Mouse (Mus musculus) erythroblast, adult 5-6 weeks (primary cell): Measurements from ENCODE around the gene Bpifb6. TPM values are rescaled to one million over a fixed set of nuclear protein-coding genes. Genes with fewer than 3 reads are reported as not detected.

Experiments used
- ATAC-seq: replicated peaks from 2 replicates; pipeline ENCODE4 v1.8.0; 2016; ENCODE audit warnings: moderate number of reproducible peaks, mild to moderate bottlenecking, moderate TSS enrichment, inconsistent platforms; ENCODE audit not compliant: poor library complexity, low FRiP score, severe bottlenecking
- total RNA-seq, 2 experiments: library from RNA; stranded (forward) in 1 of 2; stranded (reverse) in 1 of 2; fragments of 150-400 nt in 1 of 2; fragments of 200-764, 138-1000 nt in 1 of 2; gene quantifications; 2 replicates each; pipeline versions ENCODE4 v1.2.3 to v1.2.4; 2015 to 2017; ENCODE audit warnings: low replicate concordance in 2 of 2

The Bpifb6 gene
- total RNA-seq, 2 experiments from 2014 or later, result not detected

GRCm38 (mm10) chr2:153952897-153953296, 52.7 kb downstream of the Bpifb6 start:
- 0 out of 2 replicates have a peak, but pooled peaks have one; percentile 41 for ATAC-seq

- ATAC-seq, result no peak; the same call in 1 of the 2 replicates
Measured at GRCm38 (mm10) chr2:153953836-153954235, 53.6 kb downstream of the Bpifb6 start.

Other genes with a start within 250 kb of the Bpifb6 start
- gene Dnmt3c, start 203.7 kb upstream of the Bpifb6 start, total RNA-seq (2015; ENCODE audit: low replicate concordance), result not detected in 2 replicates
- not detected in 2 replicates for gene Dnmt3c, start 203.7 kb upstream of the Bpifb6 start, total RNA-seq (2017; ENCODE audit: low replicate concordance)
- gene Mapre1, start 159.1 kb upstream of the Bpifb6 start, total RNA-seq (2015; ENCODE audit: low replicate concordance), result 40.5 and 93.4 TPM in 2 replicates
- 24.1 and 38.3 TPM in 2 replicates for gene Mapre1, start 159.1 kb upstream of the Bpifb6 start, total RNA-seq (2017; ENCODE audit: low replicate concordance)
- not detected in 2 replicates for gene Efcab8, start 120.5 kb upstream of the Bpifb6 start, total RNA-seq (2015; ENCODE audit: low replicate concordance)
- 0.51 TPM in 1 of 2 replicates, not detected in the other for gene Efcab8, start 120.5 kb upstream of the Bpifb6 start, total RNA-seq (2017; ENCODE audit: low replicate concordance)
- gene Sun5, start 29.3 kb upstream of the Bpifb6 start, total RNA-seq (2015; ENCODE audit: low replicate concordance), result not detected in 2 replicates
- not detected in 2 replicates for gene Sun5, start 29.3 kb upstream of the Bpifb6 start, total RNA-seq (2017; ENCODE audit: low replicate concordance)
- gene Bpifb2, start 25.3 kb upstream of the Bpifb6 start, total RNA-seq (2015; ENCODE audit: low replicate concordance), result not detected in 2 replicates
- not detected in 2 replicates for gene Bpifb2, start 25.3 kb upstream of the Bpifb6 start, total RNA-seq (2017; ENCODE audit: low replicate concordance)
- gene Bpifb3, start 17.8 kb downstream of the Bpifb6 start, total RNA-seq (2015; ENCODE audit: low replicate concordance), result not detected in 2 replicates
- gene Bpifb3, start 17.8 kb downstream of the Bpifb6 start, total RNA-seq (2017; ENCODE audit: low replicate concordance), result not detected in 2 replicates
- not detected in 2 replicates for gene Bpifb4, start 37.8 kb downstream of the Bpifb6 start, total RNA-seq (2015; ENCODE audit: low replicate concordance)
- not detected in 2 replicates for gene Bpifb4, start 37.8 kb downstream of the Bpifb6 start, total RNA-seq (2017; ENCODE audit: low replicate concordance)
- not detected in 2 replicates for gene Bpifa6, start 74.6 kb downstream of the Bpifb6 start, total RNA-seq (2015; ENCODE audit: low replicate concordance)
- not detected in 2 replicates for gene Bpifa6, start 74.6 kb downstream of the Bpifb6 start, total RNA-seq (2017; ENCODE audit: low replicate concordance)
- not detected in 2 replicates for gene Bpifa2, start 107.9 kb downstream of the Bpifb6 start, total RNA-seq (2015; ENCODE audit: low replicate concordance)
- gene Bpifa2, start 107.9 kb downstream of the Bpifb6 start, total RNA-seq (2017; ENCODE audit: low replicate concordance), result not detected in 2 replicates
- gene Bpifa3, start 229.9 kb downstream of the Bpifb6 start, total RNA-seq (2015; ENCODE audit: low replicate concordance), result not detected in 2 replicates
- not detected in 2 replicates for gene Bpifa3, start 229.9 kb downstream of the Bpifb6 start, total RNA-seq (2017; ENCODE audit: low replicate concordance)
- not detected in 2 replicates for gene Bpifa1, start 242.5 kb downstream of the Bpifb6 start, total RNA-seq (2015; ENCODE audit: low replicate concordance)
- not detected in 2 replicates for gene Bpifa1, start 242.5 kb downstream of the Bpifb6 start, total RNA-seq (2017; ENCODE audit: low replicate concordance)